Mouse (Mus musculus) liver, embryonic 14.5 days (tissue): Measurements from ENCODE around the gene Ropn1.

Experiments
- CTCF ChIP-seq: IDR thresholded peaks from 2 replicates; pipeline ENCODE4 v1.5.1; 2016; ENCODE audit warnings: antibody characterized with exemption, low read depth, control low read depth
- EP300 ChIP-seq: IDR thresholded peaks from 2 replicates; pipeline ENCODE4 v1.6.1; 2016; ENCODE audit warnings: antibody characterized with exemption, low read depth

GRCm38 (mm10) chr16:34628397-34628796 is 21.3 kb upstream of the Ropn1 start:
- no peak for TF ChIP-seq CTCF
- no peak for TF ChIP-seq EP300
